Mouse (Mus musculus) hindbrain, postnatal 0 days (tissue): ENCODE results near the gene Nanos3. TPM values are rescaled to one million over a fixed set of nuclear protein-coding genes. Genes with fewer than 3 reads are reported as not detected.

Experiments used
- ATAC-seq: fragments of 200-750 bp; cut with Nextera tagmentation; 2 replicates; pipeline ENCODE4 v1.8.0; 2017; ENCODE audit warnings: mild to moderate bottlenecking, moderate TSS enrichment, moderate library complexity
- DNase-seq: peaks from one replicate; pipeline ENCODE4 v3.0.0-alpha.2; 2015; ENCODE audit warnings: low spot score
- H3K27ac ChIP-seq: fragments of 300-500 bp; sonication (generic); 2 replicates; pipeline ENCODE4 v1.5.1; 2014; ENCODE audit warnings: mild to moderate bottlenecking
- H3K27me3 ChIP-seq: fragments of 300-500 bp; sonication (generic); 2 replicates; pipeline ENCODE4 v1.6.1; 2014; ENCODE audit warnings: low read length, mixed read lengths; ENCODE audit not compliant: insufficient read depth
- H3K36me3 ChIP-seq: fragments of 300-500 bp; sonication (generic); 2 replicates; pipeline ENCODE4 v1.6.1; 2014; ENCODE audit warnings: low read length, mixed read lengths; ENCODE audit not compliant: insufficient read depth
- H3K4me1 ChIP-seq: fragments of 300-500 bp; sonication (generic); 2 replicates; pipeline ENCODE4 v1.6.1; 2014; ENCODE audit warnings: antibody characterized with exemption, low read length, mixed read lengths; ENCODE audit not compliant: insufficient read depth
- H3K4me2 ChIP-seq: fragments of 300-500 bp; sonication (generic); 2 replicates; pipeline ENCODE4 v1.6.1; 2014; ENCODE audit warnings: low read depth, mild to moderate bottlenecking, low read length, moderate library complexity, mixed read lengths
- H3K4me3 ChIP-seq: fragments of 300-500 bp; sonication (generic); 2 replicates; pipeline ENCODE4 v1.5.1; 2014; ENCODE audit warnings: low read length
- H3K9ac ChIP-seq: fragments of 300-500 bp; sonication (generic); replicated peaks from 2 replicates; pipeline ENCODE4 v1.6.1; 2014; ENCODE audit warnings: mild to moderate bottlenecking, low read length, moderate library complexity, mixed read lengths
- H3K9me3 ChIP-seq: fragments of 300-500 bp; sonication (generic); 2 replicates; pipeline ENCODE4 v1.6.1; 2016; ENCODE audit warnings: low read length, mixed read lengths
- CTCF ChIP-seq: IDR thresholded peaks from 2 replicates; pipeline ENCODE4 v1.5.1; 2016; ENCODE audit warnings: antibody characterized with exemption, control low read depth, low read depth
- WGBS: fragments of 180-500 bp; shearing (Covaris S2); extraction: QIAGEN DNeasy Blood & Tissue Kit; methylation state at CpG from one replicate; pipeline ENCODE4 v1.1.7; 2014; 5-methylcytosine and 5-hydroxymethylcytosine counted together
- polyA plus RNA-seq: library from polyadenylated mRNA; unstranded; fragments of >200 nt; fragmentation: Nextera tagmentation; extraction: Ambion mirVana; gene quantifications from 2 replicates; pipeline ENCODE4 v1.2.1, GENCODE M21; 2015
- total RNA-seq: library from RNA; depleted of rRNA; stranded (reverse); fragments of >200 nt; gene quantifications from 2 replicates; pipeline ENCODE4 v1.2.3, GENCODE M21; 2014

Nanos3 gene
- total and polyA plus RNA-seq, 2 experiments from 2014 or later: 3.2 to 11.5 TPM

GRCm38 (mm10) chr8:84177405-84177804 lies 7.6 kb downstream of the Nanos3 start:
- DNase-seq: no peak
- ATAC-seq: no peak
- Histone ChIP-seq H3K4me3 (no peak overlapping the region), H3K4me1 (peaks cover 23% of the 10 kb centered on the region), H3K36me3 (peaks cover 8% of the 10 kb centered on the region; the same call in 1 of the 2 replicates), H3K27me3 (no peaks in the 10 kb centered on the region), H3K9me3 (no peaks in the 10 kb centered on the region), H3K27ac (no peak overlapping the region), H3K4me2 (no peak overlapping the region), H3K9ac (no peak overlapping the region)
- WGBS: 89% methylated on average over 3 of the region's 3 CpGs
- TF ChIP-seq CTCF: no peak

- WGBS: 48% methylated on average over 3 of the region's 3 CpGs
- ATAC-seq (no peak), DNase-seq (no peak)
- Histone ChIP-seq H3K27me3 (no peaks in the 10 kb centered on the region), H3K4me3 (no peak overlapping the region), H3K9me3 (no peaks in the 10 kb centered on the region), H3K4me1 (peaks cover 22% of the 10 kb centered on the region), H3K4me2 (no peak overlapping the region), H3K27ac (no peak overlapping the region), H3K9ac (no peak overlapping the region), H3K36me3 (peaks cover 17% of the 10 kb centered on the region)
- TF ChIP-seq CTCF: no peak
Observed at GRCm38 (mm10) chr8:84176560-84176959, 8.5 kb downstream of the Nanos3 start.

GRCm38 (mm10) chr8:84173861-84174260 lies 11.2 kb downstream of the Nanos3 start:
- 86% methylated on average over 6 of the region's 6 CpGs for WGBS
- H3K36me3 ChIP-seq: peaks cover 19% of the 10 kb centered on the region
- H3K4me1 ChIP-seq: no peaks in the 10 kb centered on the region
- H3K9ac ChIP-seq: no peak overlapping the region
- H3K27ac ChIP-seq: no peak overlapping the region
- H3K9me3 ChIP-seq: no peaks in the 10 kb centered on the region
- no peak overlapping the region for H3K4me3 ChIP-seq
- DNase-seq: peak; percentile 28
- no peak overlapping the region for H3K4me2 ChIP-seq
- TF ChIP-seq CTCF: peak; percentile 49
- no peaks in the 10 kb centered on the region for H3K27me3 ChIP-seq
- ATAC-seq: no peak

- H3K27ac ChIP-seq: no peak overlapping the region
Observed at GRCm38 (mm10) chr8:84170096-84170495, 14.9 kb downstream of the Nanos3 start.

GRCm38 (mm10) chr8:84167696-84168095 lies 17.3 kb downstream of the Nanos3 start:
- Histone ChIP-seq H3K27ac (no peak overlapping the region), H3K4me3 (no peak overlapping the region), H3K4me1 (no peaks in the 10 kb centered on the region), H3K9me3 (no peaks in the 10 kb centered on the region), H3K27me3 (no peaks in the 10 kb centered on the region), H3K9ac (no peak overlapping the region), H3K4me2 (no peak overlapping the region), H3K36me3 (peaks cover 14% of the 10 kb centered on the region)
- no peak for TF ChIP-seq CTCF
- no peak for ATAC-seq
- WGBS: 98% methylated on average over 2 of the region's 2 CpGs
- DNase-seq: no peak

More at GRCm38 (mm10) chr8:84170096-84170495, 14.9 kb downstream of the Nanos3 start:
- H3K4me3 ChIP-seq: no peak overlapping the region
- peaks cover 19% of the 10 kb centered on the region for H3K36me3 ChIP-seq
- TF ChIP-seq CTCF: no peak
- WGBS: 83% methylated on average over 5 of the region's 5 CpGs
- no peak overlapping the region for H3K4me2 ChIP-seq
- DNase-seq: no peak
- H3K27me3 ChIP-seq: no peaks in the 10 kb centered on the region
- no peaks in the 10 kb centered on the region for H3K9me3 ChIP-seq
- no peak for ATAC-seq
- H3K9ac ChIP-seq: no peak overlapping the region
- H3K4me1 ChIP-seq: no peaks in the 10 kb centered on the region

GRCm38 (mm10) chr8:84157620-84158019 lies 27.4 kb downstream of the Nanos3 start:
- ATAC-seq: no peak
- no peaks in the 10 kb centered on the region for H3K27me3 ChIP-seq
- no peaks in the 10 kb centered on the region for H3K36me3 ChIP-seq
- H3K4me1 ChIP-seq: no peaks in the 10 kb centered on the region
- WGBS: 91% methylated on average over 4 of the region's 4 CpGs
- no peak overlapping the region for H3K4me3 ChIP-seq
- H3K27ac ChIP-seq: no peak overlapping the region
- H3K9me3 ChIP-seq: no peaks in the 10 kb centered on the region
- no peak overlapping the region for H3K9ac ChIP-seq
- no peak overlapping the region for H3K4me2 ChIP-seq
- no peak for DNase-seq
- TF ChIP-seq CTCF: no peak

- no peak for ATAC-seq
- H3K27ac ChIP-seq: no peak overlapping the region
- DNase-seq: no peak
- no peaks in the 10 kb centered on the region for H3K9me3 ChIP-seq
- H3K9ac ChIP-seq: no peak overlapping the region
- no peak for TF ChIP-seq CTCF
- H3K4me3 ChIP-seq: no peak overlapping the region
- H3K4me2 ChIP-seq: no peak overlapping the region
- WGBS: 77% methylated on average over 3 of the region's 3 CpGs
- peaks cover 12% of the 10 kb centered on the region for H3K4me1 ChIP-seq
- H3K36me3 ChIP-seq: no peaks in the 10 kb centered on the region
- no peaks in the 10 kb centered on the region for H3K27me3 ChIP-seq
Observed at GRCm38 (mm10) chr8:84149181-84149580, 35.8 kb downstream of the Nanos3 start.
